Mouse (Mus musculus) B cell, adult 2 months (primary cell): ENCODE results near the gene Tktl1.
"Not testable (repeated sequence)": the region's sequence is repeated elsewhere in the genome, so short reads cannot be mapped to it uniquely, and the experiment has no call there.

Experiments
- DNase-seq, 2 experiments: peaks; one replicate each; pipeline ENCODE4 v3.0.0; 2022

The Tktl1 gene

GRCm38 (mm10) chrX:74176959-74177358 lies at the start of gene Tktl1:
Tktl1 (plus strand) TSS chrX:74177259.
- no peak for DNase-seq

DNA sequence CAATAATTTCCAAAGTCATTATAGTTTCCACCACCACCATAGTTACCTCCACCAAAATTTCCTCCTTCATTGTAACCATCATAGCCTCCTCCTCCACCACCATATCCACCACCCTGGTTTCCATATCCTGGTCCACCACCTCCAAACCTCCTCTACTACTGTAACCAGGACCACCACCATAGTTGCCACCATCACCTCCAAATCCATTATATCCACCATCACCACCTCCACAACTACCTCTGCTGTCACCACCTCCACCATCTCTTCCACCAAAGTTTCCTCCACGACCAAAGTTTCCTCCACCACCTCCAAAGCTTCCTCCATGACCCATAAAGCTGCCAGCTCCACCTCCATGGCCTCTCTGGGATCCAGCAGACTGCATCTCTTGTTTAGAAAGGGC lies 41.8 kb upstream of the Tktl1 start, which contains the start of gene Mecp2:
Gene Mecp2, minus strand, starts transcription at position 101 of the 400 bp plus-strand sequence.
- DNase-seq: not testable (repeated sequence)

DNA sequence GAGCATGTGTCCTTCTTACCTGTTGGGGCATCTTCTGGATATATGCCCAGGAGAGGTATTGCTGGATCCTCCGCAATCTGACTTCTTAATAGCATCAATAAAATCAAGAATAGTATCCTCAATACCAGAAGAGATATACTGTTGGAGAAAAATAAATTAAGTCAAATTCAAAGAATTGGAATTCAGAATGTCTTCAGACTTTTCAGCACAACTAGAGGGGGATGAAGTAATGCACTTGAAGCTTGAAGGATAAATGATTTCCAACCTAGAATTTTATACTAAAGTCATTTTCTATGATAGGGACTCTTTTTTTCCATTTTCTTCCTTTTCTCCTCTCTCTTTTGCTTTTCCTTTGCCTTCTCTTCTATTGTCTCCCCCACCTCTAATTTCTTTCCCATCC lies 9.3 kb upstream of the Tktl1 start, which contains the start of gene Tex28:
Gene Tex28, minus strand, starts transcription at position 101 of the 400 bp plus-strand sequence.
- no peak for DNase-seq

- no peak for DNase-seq
Measured at GRCm38 (mm10) chrX:74203556-74203955, 26.5 kb downstream of the Tktl1 start.

- DNase-seq: no peak
Measured at GRCm38 (mm10) chrX:74218496-74218895, 41.4 kb downstream of the Tktl1 start.

- DNase-seq: no peak
Measured at GRCm38 (mm10) chrX:74219449-74219848, 42.4 kb downstream of the Tktl1 start.

DNA sequence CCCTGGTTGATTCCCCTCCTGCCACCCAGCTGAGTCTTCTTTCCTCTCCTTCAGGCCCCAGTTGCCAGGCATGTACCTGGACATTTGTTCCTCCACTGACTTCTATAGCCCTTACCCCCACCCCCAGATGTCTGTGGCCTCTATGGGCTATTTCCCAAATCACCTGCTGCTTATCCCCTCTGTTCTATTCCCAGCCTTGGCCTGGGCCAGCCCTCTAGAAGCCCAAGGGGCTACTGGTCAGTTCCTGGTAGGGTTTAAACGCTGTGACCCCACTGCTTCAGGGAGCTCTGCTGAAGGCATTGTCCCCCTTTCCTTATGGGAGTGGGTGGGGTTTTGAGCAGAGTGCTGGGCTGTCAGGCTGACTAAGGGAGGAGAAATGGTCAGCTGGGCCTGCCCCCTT lies 43.0 kb downstream of the Tktl1 start:
- DNase-seq: not testable (repeated sequence)

DNA sequence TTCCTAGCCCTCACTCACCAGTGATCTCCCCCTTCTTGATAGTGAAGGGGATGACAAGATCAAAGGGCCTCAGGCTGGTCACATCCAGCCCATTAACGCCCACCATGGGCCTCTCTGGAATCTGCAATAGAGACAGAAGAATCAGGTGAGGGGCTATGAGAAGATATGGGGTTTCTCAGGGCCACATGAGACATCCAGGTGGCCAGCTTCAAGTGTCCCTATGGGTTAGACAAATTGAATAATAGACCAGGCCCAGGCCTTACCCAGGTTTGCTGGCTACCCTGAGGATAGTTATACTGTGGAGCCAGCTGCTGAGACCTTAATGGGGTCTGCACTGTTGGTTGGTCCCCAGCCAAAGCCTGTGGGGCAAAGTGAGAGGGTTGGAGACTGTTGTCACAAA lies 53.0 kb downstream of the Tktl1 start:
- DNase-seq: no peak

- DNase-seq: no peak
Measured at GRCm38 (mm10) chrX:74233196-74233595, 56.1 kb downstream of the Tktl1 start.

DNA sequence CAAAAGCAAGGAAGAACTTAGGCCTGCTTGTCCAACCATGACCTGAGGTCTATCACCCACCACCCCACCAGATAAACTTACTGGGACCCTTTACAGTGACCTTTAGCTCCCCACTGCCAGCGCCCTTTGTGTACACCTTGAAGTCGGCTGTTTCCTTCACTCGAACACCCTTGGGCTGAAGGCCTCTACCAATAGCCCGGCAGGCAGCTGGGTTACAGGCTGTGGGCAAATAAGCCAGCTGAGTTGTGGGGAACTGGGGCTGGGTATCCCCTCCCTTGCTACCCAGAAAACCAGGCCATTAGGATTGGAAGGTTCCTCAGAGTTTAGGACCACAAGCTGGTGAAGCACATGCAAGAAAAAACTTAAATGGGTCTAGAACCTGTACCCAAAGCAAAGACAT lies 63.3 kb downstream of the Tktl1 start:
- DNase-seq: no peak

- DNase-seq: no peak
Measured at GRCm38 (mm10) chrX:74243396-74243795, 66.3 kb downstream of the Tktl1 start.

GRCm38 (mm10) chrX:74243807-74244206 lies 66.7 kb downstream of the Tktl1 start:
- peak; percentile 76 to 80 for DNase-seq

DNA sequence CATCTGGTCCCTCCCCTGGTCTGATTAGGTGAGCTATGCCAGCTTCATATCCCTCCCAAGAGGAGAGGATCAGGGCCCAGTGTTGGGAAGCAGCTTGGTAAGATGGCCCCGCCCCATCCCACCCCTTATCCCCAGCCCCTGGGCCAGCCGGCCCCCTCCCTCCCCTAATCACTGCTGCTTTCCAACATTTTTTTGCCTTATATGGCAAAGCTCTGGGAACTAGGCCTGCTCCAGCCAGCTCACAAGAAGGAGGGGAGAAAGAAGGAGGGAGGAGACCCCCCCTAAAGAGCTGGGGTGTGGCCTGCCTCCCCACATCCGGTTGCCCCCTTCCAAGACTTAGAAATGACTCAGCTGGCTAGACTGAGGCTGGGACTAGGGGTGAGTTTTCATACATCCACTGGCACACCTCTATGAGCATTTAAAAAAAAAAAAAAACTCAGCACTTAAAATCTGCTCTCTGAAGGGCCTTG lies 67.6 kb downstream of the Tktl1 start:
- DNase-seq: peak; percentile 37 to 47

DNA sequence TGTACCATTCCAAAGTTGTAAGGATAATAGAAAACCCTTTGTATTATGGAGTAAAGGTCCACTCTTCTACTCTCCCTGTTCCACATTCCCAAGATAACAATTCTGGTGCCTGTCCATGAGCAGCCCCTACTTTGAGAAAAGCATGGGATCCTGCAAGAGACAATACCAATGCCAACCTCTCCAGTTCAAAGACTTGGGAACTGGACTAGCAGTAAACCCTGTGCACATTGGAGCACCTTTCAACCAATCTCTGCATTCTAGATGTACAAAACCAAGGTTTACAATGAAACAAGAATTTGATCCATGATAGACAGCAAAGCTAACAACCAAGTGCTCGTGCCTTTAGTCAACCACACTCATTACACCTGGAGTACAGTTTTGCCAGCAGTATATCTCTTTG lies 68.0 kb downstream of the Tktl1 start:
- no peak for DNase-seq

DNA sequence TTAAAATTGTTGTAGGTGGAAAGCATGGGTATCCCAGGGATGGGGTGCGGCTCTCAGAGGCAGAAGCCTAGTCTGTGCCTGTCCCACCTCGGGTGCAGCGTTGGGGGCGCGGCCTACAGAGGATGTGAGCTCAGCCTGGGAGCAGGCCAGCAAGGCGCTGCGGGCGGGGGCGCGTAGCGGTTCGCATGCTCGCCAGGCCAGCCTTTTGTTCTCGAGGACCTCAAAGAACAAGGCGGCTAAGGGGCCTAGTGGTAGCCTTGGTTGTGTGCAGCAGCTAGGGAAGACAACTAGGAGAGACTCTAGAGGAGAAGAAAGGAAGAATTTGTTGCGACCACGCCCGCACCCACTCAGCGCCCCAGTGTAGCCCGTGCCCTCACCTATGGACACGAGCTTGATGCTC lies 68.6 kb downstream of the Tktl1 start:
- peak; percentile 72 to 73 for DNase-seq

GRCm38 (mm10) chrX:74246213-74246681 lies 69.2 kb downstream of the Tktl1 start:
- DNase-seq: peak; percentile 79 to 81

DNA sequence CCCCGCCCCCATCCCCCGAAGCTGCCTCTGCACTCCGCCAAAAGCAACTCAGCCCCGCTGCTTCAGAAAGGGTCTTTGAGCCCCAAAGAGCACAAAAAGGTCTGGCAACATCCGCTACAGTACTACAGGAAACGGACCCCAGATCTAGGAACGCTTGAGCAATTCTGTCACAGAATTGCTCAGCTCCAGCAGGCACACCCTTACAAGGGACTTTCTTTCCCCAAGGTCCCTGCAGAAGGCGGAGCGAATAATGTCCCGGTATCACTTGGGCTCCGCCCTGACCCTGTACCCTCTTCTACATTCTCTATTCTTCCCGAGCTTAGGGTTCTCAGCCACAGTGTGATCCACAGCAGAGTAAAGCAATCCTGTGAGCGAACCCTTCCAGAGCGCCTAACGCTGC lies 69.6 kb downstream of the Tktl1 start:
- DNase-seq: no peak

GRCm38 (mm10) chrX:74248651-74249050 lies 71.6 kb downstream of the Tktl1 start:
- peak; percentile 61 to 65 for DNase-seq

- DNase-seq: peak; percentile 69 to 73
Measured at GRCm38 (mm10) chrX:74249615-74250014, 72.6 kb downstream of the Tktl1 start, which contains the start of gene Flna. Flna (minus strand) TSS chrX:74249820.

DNA sequence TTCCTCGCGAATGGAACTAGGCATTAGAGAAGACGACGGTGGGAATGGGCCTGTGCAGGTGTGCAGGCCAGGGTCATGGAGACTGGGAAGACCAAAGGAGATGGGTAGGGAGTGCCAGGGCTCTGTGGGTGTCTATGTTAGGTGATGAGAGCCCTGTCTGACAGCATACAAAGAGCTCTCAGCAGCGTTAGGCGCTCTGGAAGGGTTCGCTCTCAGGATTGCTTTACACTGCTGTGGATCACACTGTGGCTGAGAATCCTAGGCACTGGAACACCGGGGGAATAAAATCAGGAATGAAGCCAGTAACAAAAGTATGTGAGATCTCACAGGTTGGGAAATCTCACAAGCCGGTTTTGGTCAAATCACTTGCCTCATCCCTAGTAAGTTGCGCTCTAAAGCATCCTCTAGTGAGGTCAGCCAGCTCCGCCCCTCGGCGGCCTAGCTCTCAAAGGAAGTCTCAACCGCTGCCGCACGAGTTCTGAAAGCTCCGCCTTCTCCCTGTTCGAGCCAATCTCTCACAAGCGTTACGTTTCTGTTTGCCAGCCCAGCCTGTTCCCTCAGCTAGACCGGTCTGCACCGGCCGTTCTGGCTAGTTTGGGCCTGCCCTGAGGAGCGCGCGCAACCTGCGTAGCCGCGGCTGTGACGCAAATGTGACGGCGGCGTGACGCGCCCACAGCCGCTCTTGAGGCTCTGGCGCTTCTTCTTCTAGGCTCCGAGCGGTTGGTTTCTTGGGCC lies 77.3 kb downstream of the Tktl1 start, which contains the start of gene Emd:
Gene Emd, plus strand, starts transcription at position 535 of the 735 bp plus-strand sequence.
- DNase-seq: peak; percentile 91 to 92

GRCm38 (mm10) chrX:74254888-74255565 lies 78.0 kb downstream of the Tktl1 start:
- no peak for DNase-seq

DNA sequence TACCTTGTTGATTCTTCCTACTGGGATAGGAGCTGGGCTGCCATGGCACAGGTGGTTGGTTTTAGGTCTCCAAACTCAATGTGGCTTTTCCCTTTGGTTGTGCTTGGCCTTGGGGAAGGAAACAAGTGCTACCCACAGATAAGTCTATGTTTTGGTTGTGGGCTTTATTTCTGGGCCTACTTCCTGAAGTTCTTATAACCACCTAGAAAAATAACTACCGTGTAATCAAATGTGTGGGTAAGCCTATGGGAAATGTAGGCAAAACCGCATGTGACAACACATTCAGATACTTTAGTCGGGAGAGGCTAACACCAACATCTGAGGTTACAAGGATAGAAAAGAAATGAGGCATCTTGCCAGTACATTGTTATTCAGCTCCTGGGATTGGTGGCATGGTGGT lies 80.7 kb downstream of the Tktl1 start:
- no peak for DNase-seq
